Mouse (Mus musculus): ENCODE data around the gene Suclg2.

GRCm38 (mm10) chr6:95700981-95701610, 17.5 kb downstream of the Suclg2 start:
- no peak for TF ChIP-seq CTCF (IDR thresholded peaks at IDR 0.05; ENCODE audit: borderline replicate concordance, insufficient read depth, low read depth, low read length)
- no peak for TF ChIP-seq POLR2A (IDR thresholded peaks at IDR 0.05; ENCODE audit: borderline replicate concordance, insufficient read depth, low read length)

Data from cerebellum, adult 2 months (tissue).